Mouse (Mus musculus) liver, embryonic 14.5 days (tissue): ENCODE measurements around the gene Alpk3. TPM values are rescaled to one million over a fixed set of nuclear protein-coding genes. Genes with fewer than 3 reads are reported as not detected.
A peak's percentile ranks its signal among the peaks of the same experiment; 100 is the strongest.

Source experiments
- ATAC-seq: fragments of 200-750 bp; cut with Nextera tagmentation; 2 replicates; pipeline ENCODE4 v1.8.0; 2017; ENCODE audit warnings: moderate number of reproducible peaks, mild to moderate bottlenecking, moderate library complexity; ENCODE audit not compliant: insufficient read depth
- DNase-seq, 3 experiments: peaks; one replicate each; pipeline ENCODE4 v3.0.0-alpha.2; 2012 to 2013; ENCODE audit warnings: low read depth in 3 of 3, low spot score in 3 of 3
- H3K27ac ChIP-seq: fragments of 300-500 bp; sonication (generic); 2 replicates; pipeline ENCODE4 v1.5.1; 2014; ENCODE audit warnings: moderate library complexity, mild to moderate bottlenecking, control low read depth, inconsistent platforms
- H3K27me3 ChIP-seq: fragments of 300-500 bp; sonication (generic); 2 replicates; pipeline ENCODE4 v1.6.1; 2014; ENCODE audit warnings: mild to moderate bottlenecking, low read length, moderate library complexity; ENCODE audit not compliant: control insufficient read depth, insufficient read depth
- H3K36me3 ChIP-seq: fragments of 300-500 bp; sonication (generic); replicated peaks from 2 replicates; pipeline ENCODE4 v1.6.1; 2014; ENCODE audit warnings: low read depth; ENCODE audit not compliant: control insufficient read depth, insufficient read depth
- H3K4me1 ChIP-seq, 2 experiments: fragments of 200-500 bp in 1 of 2; fragments of 300-500 bp in 1 of 2; sonication (generic) in 1 of 2; replicated peaks; 2 replicates each; pipeline ENCODE4 v1.6.1; 2012 to 2014; ENCODE audit warnings: antibody characterized with exemption in 1 of 2, inconsistent platforms in 1 of 2, low read length in 1 of 2; ENCODE audit not compliant: control insufficient read depth in 2 of 2, insufficient read depth in 2 of 2
- H3K4me2 ChIP-seq: fragments of 300-500 bp; sonication (generic); 2 replicates; pipeline ENCODE4 v1.6.1; 2014; ENCODE audit warnings: low read depth, mild to moderate bottlenecking, control low read depth, moderate library complexity
- H3K4me3 ChIP-seq, 2 experiments: fragments of 200-500 bp in 1 of 2; fragments of 300-500 bp in 1 of 2; sonication (generic) in 1 of 2; 2 replicates each; pipeline ENCODE4 v1.5.1; 2012 to 2014; ENCODE audit warnings: low read depth in 2 of 2, low read length in 2 of 2, mild to moderate bottlenecking in 2 of 2, control low read depth in 1 of 2, inconsistent platforms in 1 of 2, moderate library complexity in 1 of 2; ENCODE audit not compliant: insufficient read depth in 1 of 2
- H3K9ac ChIP-seq: fragments of 300-500 bp; sonication (generic); replicated peaks from 2 replicates; pipeline ENCODE4 v1.6.1; 2014; ENCODE audit warnings: mild to moderate bottlenecking, control low read depth, moderate library complexity
- H3K9me3 ChIP-seq: fragments of 300-500 bp; sonication (generic); 2 replicates; pipeline ENCODE4 v1.6.1; 2016; ENCODE audit warnings: low read length, mixed read lengths; ENCODE audit not compliant: control insufficient read depth
- CTCF ChIP-seq: IDR thresholded peaks from 2 replicates; pipeline ENCODE4 v1.5.1; 2016; ENCODE audit warnings: antibody characterized with exemption, low read depth, control low read depth
- EP300 ChIP-seq: IDR thresholded peaks from 2 replicates; pipeline ENCODE4 v1.6.1; 2016; ENCODE audit warnings: antibody characterized with exemption, low read depth
- WGBS: fragments of 180-500 bp; shearing (Covaris S2); extraction: QIAGEN DNeasy Blood & Tissue Kit; methylation state at CpG from one replicate; pipeline ENCODE4 v1.1.7; 2014; ENCODE audit not compliant: insufficient replicate concordance; 5-methylcytosine and 5-hydroxymethylcytosine counted together
- polyA plus RNA-seq, 2 experiments: library from polyadenylated mRNA; depleted of rRNA in 1 of 2; stranded (reverse) in 1 of 2; unstranded in 1 of 2; fragments of >200 nt; fragmentation: Nextera tagmentation in 1 of 2; extraction: Ambion mirVana in 1 of 2; gene quantifications; 2 replicates each; pipeline versions ENCODE4 v1.2.1 to v1.2.3; 2012 to 2014

Gene Alpk3
- polyA plus RNA-seq, 2 experiments = 0.03 to 0.04 TPM

GRCm38 (mm10) chr7:81066714-81067113 lies 9.3 kb downstream of the Alpk3 start:
- H3K27ac ChIP-seq = no peak overlapping the region
- TF ChIP-seq EP300 = no peak
- no peak for TF ChIP-seq CTCF
- no peaks in the 10 kb centered on the region for H3K4me1 ChIP-seq
- no peak for ATAC-seq
- no peaks in the 10 kb centered on the region for H3K9me3 ChIP-seq
- 2% methylated on average over 6 of the region's 6 CpGs for WGBS
- no peaks in the 10 kb centered on the region for H3K36me3 ChIP-seq
- H3K4me3 ChIP-seq = no peak overlapping the region
- no peaks in the 10 kb centered on the region for H3K27me3 ChIP-seq
- H3K4me2 ChIP-seq = no peak overlapping the region
- no peak overlapping the region for H3K9ac ChIP-seq
- DNase-seq = no peak

GRCm38 (mm10) chr7:81072463-81072862 lies 15.1 kb downstream of the Alpk3 start:
- 53% methylated on average over 5 of the region's 5 CpGs for WGBS
- TF ChIP-seq EP300 (no peak), CTCF (no peak)
- Histone ChIP-seq H3K36me3 (no peaks in the 10 kb centered on the region), H3K9ac (no peak overlapping the region), H3K4me1 (peaks cover 0 to 12% of the 10 kb centered on the region in 2 experiments; a peak in 2 of 4 replicates), H3K27ac (no peak overlapping the region), H3K4me2 (no peak overlapping the region), H3K9me3 (no peaks in the 10 kb centered on the region), H3K27me3 (no peaks in the 10 kb centered on the region), H3K4me3 (no peak overlapping the region)
- DNase-seq (no peak), ATAC-seq (no peak)

GRCm38 (mm10) chr7:81073273-81073672 lies 15.9 kb downstream of the Alpk3 start:
- peaks cover 0 to 12% of the 10 kb centered on the region in 2 experiments; a peak in 2 of 4 replicates for H3K4me1 ChIP-seq
- ATAC-seq (no peak), DNase-seq (no peak)
- no peaks in the 10 kb centered on the region for H3K36me3 ChIP-seq
- H3K9me3 ChIP-seq = no peaks in the 10 kb centered on the region
- H3K27me3 ChIP-seq = no peaks in the 10 kb centered on the region
- WGBS = 68% methylated on average over 5 of the region's 5 CpGs
- TF ChIP-seq EP300 = no peak
- peak; percentile 66 for TF ChIP-seq CTCF
- no peak overlapping the region for H3K9ac ChIP-seq
- no peak overlapping the region for H3K4me2 ChIP-seq
- H3K27ac ChIP-seq = no peak overlapping the region
- no peak overlapping the region for H3K4me3 ChIP-seq

GRCm38 (mm10) chr7:81074546-81074945 lies 17.1 kb downstream of the Alpk3 start:
- H3K9ac ChIP-seq = no peak overlapping the region
- H3K27ac ChIP-seq = no peak overlapping the region
- H3K4me3 ChIP-seq = no peak overlapping the region
- peaks cover 0 to 12% of the 10 kb centered on the region in 2 experiments; a peak in 2 of 4 replicates for H3K4me1 ChIP-seq
- 21% methylated on average over 9 of the region's 9 CpGs for WGBS
- DNase-seq (no peak), ATAC-seq (peak; percentile 50)
- H3K9me3 ChIP-seq = no peaks in the 10 kb centered on the region
- H3K27me3 ChIP-seq = no peaks in the 10 kb centered on the region
- no peak overlapping the region for H3K4me2 ChIP-seq
- TF ChIP-seq EP300 (no peak), CTCF (no peak)
- no peaks in the 10 kb centered on the region for H3K36me3 ChIP-seq

- TF ChIP-seq EP300 = no peak
- no peak for TF ChIP-seq CTCF
- WGBS = 13% methylated on average over 7 of the region's 7 CpGs
- ATAC-seq = peak; percentile 35; the same call in 1 of the 2 replicates
- no peak for DNase-seq
- no peak overlapping the region for H3K4me2 ChIP-seq
- H3K4me1 ChIP-seq = peaks cover 0 to 12% of the 10 kb centered on the region in 2 experiments; a peak in 2 of 4 replicates
- H3K36me3 ChIP-seq = no peaks in the 10 kb centered on the region
- H3K9ac ChIP-seq = no peak overlapping the region
- no peak overlapping the region for H3K4me3 ChIP-seq
- no peaks in the 10 kb centered on the region for H3K27me3 ChIP-seq
- H3K9me3 ChIP-seq = no peaks in the 10 kb centered on the region
- H3K27ac ChIP-seq = no peak overlapping the region
Observed at GRCm38 (mm10) chr7:81075299-81075698, 17.9 kb downstream of the Alpk3 start.
